ENCODE assay signal across 10 mouse cellular contexts in genomic region chr15:82243311-82243710, GRCm38 (mm10). TPM values are rescaled to one million over a fixed set of nuclear protein-coding genes. Genes with fewer than 3 reads are reported as not detected.
A peak's percentile ranks its signal among the peaks of the same experiment; 100 is the strongest.
DNase-seq lines count a peak whose midpoint lies in the region; ATAC-seq and TF ChIP-seq lines count a peak whose summit lies in the region.
"Had no signal": no experiment of that assay in that cellular context is flagged by ENCODE, and none has a peak within 500 bp of the region (broad histone marks: within the 10 kb centered on the region; RNA-seq: fewer than 3 reads in every experiment).

No protein-coding gene starts in this region.

- no peak for TF ChIP-seq POLR2A in testis, adult 2 months (IDR thresholded peaks at IDR 0.05; ENCODE audit: control insufficient read depth, low read depth, low read length)

- no peak for ATAC-seq in CD4-positive, CD25-positive, alpha-beta regulatory T cell, adult 4 months
- ATAC-seq in limb, embryonic 15.5 days (ENCODE audit: insufficient number of reproducible peaks, low FRiP score, low TSS enrichment, low read depth) = no peak
- no peak for ATAC-seq in stomach, embryonic 16.5 days (ENCODE audit: insufficient read depth, low FRiP score)

- no peak overlapping the region for H3K27ac ChIP-seq in testis, adult 2 months (ENCODE audit: control insufficient read depth, insufficient read depth, low read depth, low read length)
- no peak overlapping the region for H3K27ac ChIP-seq in limb, embryonic 15.5 days
- no peak overlapping the region for H3K27ac ChIP-seq in stomach, embryonic 16.5 days (ENCODE audit: low read length)

- H3K4me3 ChIP-seq in testis, adult 2 months (ENCODE audit: control insufficient read depth, low read depth, low read length) = peak overlapping the region; percentile 99; the same call in 1 of the 2 replicates
- peak overlapping the region; percentile 92 for H3K4me3 ChIP-seq in limb, embryonic 15.5 days
- H3K4me3 ChIP-seq in stomach, embryonic 16.5 days (replicated peaks; ENCODE audit: low read length) = peak overlapping the region; percentile 82

- peak overlapping the region; percentile 47 for H3K9ac ChIP-seq in limb, embryonic 15.5 days
- peak overlapping the region; percentile 75 for H3K9ac ChIP-seq in stomach, embryonic 16.5 days (ENCODE audit: low read length)

- H3K9me3 ChIP-seq in limb, embryonic 15.5 days = no peaks in the 10 kb centered on the region
- H3K9me3 ChIP-seq in stomach, embryonic 16.5 days (replicated peaks; ENCODE audit: control insufficient read depth, low read length) = no peaks in the 10 kb centered on the region

- H3K4me1 ChIP-seq in testis, adult 2 months (ENCODE audit: control insufficient read depth, insufficient read depth, low read length) = peaks cover 12% of the 10 kb centered on the region
- peaks cover 7% of the 10 kb centered on the region for H3K4me1 ChIP-seq in limb, embryonic 15.5 days
- peaks cover 7% of the 10 kb centered on the region; the same call in 1 of the 2 replicates for H3K4me1 ChIP-seq in stomach, embryonic 16.5 days (ENCODE audit: control insufficient read depth, insufficient read depth, low read length)

- WGBS in limb, embryonic 15.5 days = 74% methylated on average over 3 of the region's 3 CpGs
- WGBS in stomach, embryonic 16.5 days = 71% methylated on average over 3 of the region's 3 CpGs

- TF ChIP-seq CTCF in testis, adult 2 months (IDR thresholded peaks at IDR 0.05; ENCODE audit: control insufficient read depth, insufficient read depth, insufficient replicate concordance, low read depth, low read length) = no peak

- no peaks in the 10 kb centered on the region for H3K27me3 ChIP-seq in testis, adult 2 months (ENCODE audit: control insufficient read depth, insufficient read depth, low read length)
- H3K27me3 ChIP-seq in limb, embryonic 15.5 days = no peaks in the 10 kb centered on the region
- H3K27me3 ChIP-seq in stomach, embryonic 16.5 days (ENCODE audit: control insufficient read depth, insufficient read depth, low read length) = no peaks in the 10 kb centered on the region

- H3K4me2 ChIP-seq in limb, embryonic 15.5 days = peak overlapping the region; percentile 96
- H3K4me2 ChIP-seq in stomach, embryonic 16.5 days (ENCODE audit: low read depth, low read length) = peak overlapping the region; percentile 90

- no peaks in the 10 kb centered on the region for H3K36me3 ChIP-seq in testis, adult 2 months (ENCODE audit: control insufficient read depth, insufficient read depth, low read length)
- H3K36me3 ChIP-seq in limb, embryonic 15.5 days = 0 out of 2 replicates have a peak, but pooled peaks cover 6% of the 10 kb centered on the region
- H3K36me3 ChIP-seq in stomach, embryonic 16.5 days (ENCODE audit: control insufficient read depth, insufficient read depth, low read length) = no peaks in the 10 kb centered on the region

- DNase-seq in CD4-positive, CD25-positive, alpha-beta regulatory T cell, adult 2 months (ENCODE audit: low read depth, low spot score) = peak; percentile 18
- no peak for DNase-seq in testis, postnatal 14 days (ENCODE audit: low spot score)
- no peak for DNase-seq in gastrocnemius, postnatal 10 days
- no peak for DNase-seq in retina, embryonic 14.5 days (ENCODE audit: low spot score)
- DNase-seq: kidney, adult 9 months; right cerebral cortex, postnatal 25 days had no signal

RNA-seq across cellular contexts. Expression of gene Cenpm, which starts 1.2 kb away (rescaled TPM):
- polyA plus RNA-seq in CD4-positive, CD25-positive, alpha-beta regulatory T cell, adult 4 months (2017; shearing (Covaris generic)) = 10 to 100 TPM in 1 of 2 experiments, 1 to 10 TPM in 1; 6.7 to 18.5 TPM
- 14.6 and 21.3 TPM in 2 replicates for polyA plus RNA-seq in testis, adult 2 months (2012; rRNA removed)
- polyA plus RNA-seq in limb, embryonic 15.5 days (2015; fragmentation: Nextera tagmentation; extraction: Ambion mirVana) = 48.5 and 49.5 TPM in 2 replicates
- 44.4 and 51.6 TPM in 2 replicates for polyA plus RNA-seq in stomach, embryonic 16.5 days (2015; fragmentation: Nextera tagmentation; extraction: Ambion mirVana)
- total RNA-seq in gastrocnemius, postnatal 10 days (2021) = 1 to 10 TPM; 4.2 to 7.0 TPM

RNA-seq across cellular contexts. Expression of gene 1500009C09Rik, which starts 8.9 kb away (rescaled TPM):
- polyA plus RNA-seq in CD4-positive, CD25-positive, alpha-beta regulatory T cell, adult 4 months (2017; shearing (Covaris generic)) = not detected
- polyA plus RNA-seq in testis, adult 2 months (2012; rRNA removed) = 7.8 and 9.4 TPM in 2 replicates
- polyA plus RNA-seq in limb, embryonic 15.5 days (2015; fragmentation: Nextera tagmentation; extraction: Ambion mirVana) = not detected in 2 replicates
- polyA plus RNA-seq in stomach, embryonic 16.5 days (2015; fragmentation: Nextera tagmentation; extraction: Ambion mirVana) = not detected in 2 replicates
- not detected for total RNA-seq in gastrocnemius, postnatal 10 days (2021)

RNA-seq across cellular contexts. Expression of gene Tnfrsf13c, which starts 19.1 kb away (rescaled TPM):
- 10 to 100 TPM in 1 of 2 experiments, 1 to 10 TPM in 1; 2.2 to 10.5 TPM for polyA plus RNA-seq in CD4-positive, CD25-positive, alpha-beta regulatory T cell, adult 4 months (2017; shearing (Covaris generic))
- 7.2 and 8.0 TPM in 2 replicates for polyA plus RNA-seq in testis, adult 2 months (2012; rRNA removed)
- 0.19 and 0.29 TPM in 2 replicates for polyA plus RNA-seq in limb, embryonic 15.5 days (2015; fragmentation: Nextera tagmentation; extraction: Ambion mirVana)
- polyA plus RNA-seq in stomach, embryonic 16.5 days (2015; fragmentation: Nextera tagmentation; extraction: Ambion mirVana) = 0.10 TPM in 1 of 2 replicates, not detected in the other
- total RNA-seq in gastrocnemius, postnatal 10 days (2021) = under 1 TPM; 0.45 to 0.52 TPM

RNA-seq across cellular contexts. Expression of gene Shisa8, which starts 30.7 kb away (rescaled TPM):
- not detected for polyA plus RNA-seq in CD4-positive, CD25-positive, alpha-beta regulatory T cell, adult 4 months (2017; shearing (Covaris generic))
- 0.31 and 0.61 TPM in 2 replicates for polyA plus RNA-seq in testis, adult 2 months (2012; rRNA removed)
- 0.25 and 0.40 TPM in 2 replicates for polyA plus RNA-seq in limb, embryonic 15.5 days (2015; fragmentation: Nextera tagmentation; extraction: Ambion mirVana)
- not detected in 2 replicates for polyA plus RNA-seq in stomach, embryonic 16.5 days (2015; fragmentation: Nextera tagmentation; extraction: Ambion mirVana)
- total RNA-seq in gastrocnemius, postnatal 10 days (2021) = not detected

RNA-seq across cellular contexts. Expression of gene Sept3, which starts 31.4 kb away (rescaled TPM):
- polyA plus RNA-seq in CD4-positive, CD25-positive, alpha-beta regulatory T cell, adult 4 months (2017; shearing (Covaris generic)) = not detected
- polyA plus RNA-seq in testis, adult 2 months (2012; rRNA removed) = 12.1 and 14.0 TPM in 2 replicates
- 5.5 and 8.4 TPM in 2 replicates for polyA plus RNA-seq in limb, embryonic 15.5 days (2015; fragmentation: Nextera tagmentation; extraction: Ambion mirVana)
- 6.1 and 6.8 TPM in 2 replicates for polyA plus RNA-seq in stomach, embryonic 16.5 days (2015; fragmentation: Nextera tagmentation; extraction: Ambion mirVana)
- 1 to 10 TPM; 1.2 to 2.0 TPM for total RNA-seq in gastrocnemius, postnatal 10 days (2021)
